Mouse (Mus musculus): Measurements from ENCODE around the gene Gm45521.
A peak's percentile ranks its signal among the peaks of the same experiment; 100 is the strongest.
"Not testable (repeated sequence)": the region's sequence is repeated elsewhere in the genome, so short reads cannot be mapped to it uniquely, and the experiment has no call there.

Gm45521 gene

DNA sequence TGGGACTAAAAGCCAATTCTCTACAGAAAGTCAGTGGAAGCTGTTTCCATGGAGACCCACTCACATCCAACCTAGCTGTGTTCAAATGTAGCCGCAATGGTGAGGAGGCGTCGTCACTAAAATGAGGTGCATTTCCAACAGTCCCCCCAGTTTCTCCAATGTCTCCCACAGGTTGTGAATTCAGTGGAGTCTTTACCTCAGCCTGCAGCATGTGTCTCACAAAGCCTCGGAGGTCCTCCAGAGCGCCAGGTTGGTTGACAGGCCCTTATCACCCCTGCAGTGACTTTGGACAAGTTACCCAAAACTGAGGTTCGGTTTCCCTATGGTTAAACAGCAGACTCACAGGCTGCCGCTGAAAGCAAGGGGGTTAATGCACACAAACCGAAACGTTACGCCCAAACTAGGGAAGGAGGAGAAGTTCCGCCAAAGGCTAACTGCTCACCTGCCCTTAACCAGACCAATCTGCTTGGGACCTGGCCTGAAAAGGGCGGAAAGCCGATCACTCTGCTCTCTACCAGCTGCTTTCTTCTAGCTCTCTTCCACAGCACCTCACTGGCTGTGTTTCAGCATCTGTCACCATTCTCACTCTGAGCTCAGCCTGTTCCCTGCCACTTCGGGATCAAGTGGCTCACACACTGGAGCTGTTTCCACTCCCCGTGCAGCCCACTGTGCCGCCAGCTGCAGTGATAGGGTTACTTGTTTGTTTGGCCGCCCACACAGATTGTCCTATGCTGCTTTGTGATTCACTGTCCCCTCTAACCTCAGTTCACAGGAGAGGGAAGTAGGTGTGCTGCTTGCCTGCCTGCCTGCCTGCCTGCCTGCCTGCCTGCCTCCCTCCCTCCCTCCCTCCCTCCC lies 44.0 kb downstream of the Gm45521 start:
- no peak for DNase-seq

DNA sequence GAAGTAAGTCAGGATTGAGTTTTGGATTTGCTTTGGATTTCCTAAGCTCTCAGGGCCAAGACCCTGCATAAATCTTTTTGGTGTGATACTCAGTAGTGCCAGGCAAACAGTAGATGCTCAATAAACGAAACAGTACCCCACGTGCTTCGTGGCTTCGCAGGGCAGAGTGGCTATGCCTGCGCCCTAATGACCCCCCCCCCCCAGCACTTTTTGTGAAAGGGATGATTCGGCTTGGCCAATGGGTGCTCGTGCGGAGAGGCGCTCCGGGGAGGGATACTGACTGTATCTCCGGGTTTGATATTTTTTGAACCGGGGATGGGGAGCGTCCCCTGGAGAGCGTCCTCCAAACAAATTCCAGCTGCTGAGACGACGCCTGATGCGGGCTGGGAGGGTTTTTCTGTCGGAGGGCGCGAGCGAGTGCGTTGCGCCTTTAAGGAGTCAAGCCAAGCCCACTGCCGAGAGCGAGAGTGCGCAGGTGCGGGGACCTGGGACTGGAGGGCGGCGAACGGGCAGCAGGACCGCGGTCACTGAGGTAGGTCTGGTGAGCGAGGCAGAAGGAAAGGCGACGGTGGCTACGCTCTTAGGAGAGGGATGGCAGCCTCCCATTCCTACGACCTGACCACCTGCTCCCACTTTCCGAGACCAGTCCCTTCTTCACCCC lies 45.5 kb downstream of the Gm45521 start, which contains the start of gene Abhd6:
Gene Abhd6 (plus strand): TSS at position 471 of the 661 bp plus-strand sequence.
- DNase-seq: peak; percentile 86

DNA sequence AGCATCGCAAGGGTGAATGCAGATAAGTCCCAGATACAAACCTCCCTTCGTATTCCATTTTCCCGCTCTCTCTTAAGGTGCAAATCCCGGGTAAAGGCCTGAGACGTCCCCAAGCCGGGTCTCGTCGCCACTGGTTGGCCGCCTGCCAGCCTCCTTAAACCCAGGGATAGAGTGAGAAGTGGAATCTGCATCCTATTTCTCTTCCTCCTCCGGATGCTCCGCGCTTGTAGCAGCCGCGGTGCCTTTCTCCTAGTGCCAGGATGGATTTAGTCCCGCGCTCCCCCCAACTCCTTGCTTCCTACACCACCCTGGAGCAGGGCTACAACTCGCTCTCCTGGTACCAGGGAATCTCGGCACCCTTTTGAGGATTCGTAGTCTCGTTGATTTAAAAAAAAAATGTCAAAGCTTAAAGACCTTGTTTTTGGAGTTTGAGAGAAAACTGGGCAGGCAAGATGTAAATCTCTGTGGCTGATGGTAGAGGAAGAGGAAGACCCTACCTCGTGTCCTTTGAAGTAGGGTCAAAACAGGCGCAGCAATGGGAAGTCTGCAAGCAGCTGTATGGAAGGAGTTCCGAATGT lies 46.1 kb downstream of the Gm45521 start:
- DNase-seq: peak; percentile 55

DNA sequence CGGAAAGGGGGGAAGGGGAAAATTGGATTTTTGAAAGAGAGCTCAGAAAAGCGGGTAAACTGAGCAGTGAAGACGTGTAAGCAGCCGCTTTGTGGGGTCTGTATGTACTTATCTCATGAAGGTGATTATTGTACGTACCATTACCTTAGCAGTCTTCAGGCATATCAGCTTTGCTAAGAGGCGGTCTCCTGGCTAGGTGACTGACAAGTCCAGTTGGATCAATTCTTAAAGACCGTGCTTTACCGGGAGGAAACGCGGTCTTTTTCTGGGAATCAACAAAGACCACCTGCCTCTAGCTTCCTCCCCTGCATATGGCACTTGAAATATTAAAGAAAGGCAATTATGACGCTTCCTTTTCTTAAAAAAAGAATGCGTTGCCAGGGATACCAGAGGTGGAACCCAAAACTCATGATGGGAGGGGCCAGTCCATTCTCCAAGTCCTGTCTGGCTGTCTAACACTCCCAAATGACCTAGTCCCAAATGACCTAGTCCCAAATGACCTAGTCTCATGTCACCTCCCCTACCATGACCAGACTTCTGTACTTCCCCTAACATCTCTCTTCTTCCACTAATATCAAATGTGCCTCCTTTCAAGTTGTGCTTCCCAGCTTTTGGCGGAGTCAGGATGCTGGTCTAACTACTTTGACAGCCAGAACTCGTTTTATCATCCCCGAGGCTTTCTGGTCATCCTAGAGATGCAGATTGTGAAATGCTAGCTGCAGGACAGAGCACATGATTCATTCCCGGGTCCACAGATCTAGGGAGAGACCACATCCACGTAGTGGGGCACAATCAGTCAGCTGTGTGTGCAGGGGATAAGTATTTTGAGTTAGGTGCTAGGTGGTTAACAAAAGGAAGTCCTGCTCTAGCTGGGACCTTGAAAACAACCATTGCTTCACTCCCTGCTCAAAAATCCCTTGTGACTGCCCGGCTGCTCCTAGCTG lies 46.9 kb downstream of the Gm45521 start:
- no peak for DNase-seq

DNA sequence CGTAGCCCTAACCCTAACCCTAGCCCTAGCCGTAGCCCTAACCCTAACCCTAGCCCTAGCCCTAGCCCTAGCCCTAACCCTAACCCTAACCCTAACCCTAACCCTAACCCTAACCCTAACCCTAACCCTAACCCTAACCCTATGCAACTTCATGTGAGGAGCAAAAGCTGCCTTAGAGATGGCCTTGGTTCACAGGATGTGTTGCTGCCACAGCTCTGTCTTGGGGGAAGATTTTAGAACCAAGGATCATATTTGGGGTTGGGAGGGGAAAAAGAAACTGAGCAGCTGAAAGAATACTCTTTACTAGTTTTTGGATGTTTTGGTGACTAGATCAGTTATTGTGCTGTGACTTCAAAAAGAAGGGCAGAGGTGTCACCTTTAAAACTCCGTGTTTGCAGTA lies 49.0 kb downstream of the Gm45521 start:
- not testable (repeated sequence) for DNase-seq

DNA sequence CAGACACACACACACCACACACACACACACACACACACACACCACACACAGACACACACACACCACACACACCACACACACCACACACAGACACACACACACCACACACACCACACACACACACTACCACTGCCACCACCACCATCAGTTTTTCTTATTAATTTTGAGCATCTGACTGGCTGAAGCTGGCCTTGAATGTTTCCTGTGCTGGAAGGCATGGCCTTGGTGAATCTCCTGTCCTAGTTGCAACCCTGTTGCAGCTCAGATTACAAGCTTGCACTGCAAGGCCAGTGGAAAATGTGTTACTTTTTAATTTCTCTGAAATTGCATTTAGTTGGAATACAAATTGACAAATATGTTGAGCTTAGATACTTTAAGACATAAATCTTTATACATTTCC lies 50.0 kb downstream of the Gm45521 start:
- DNase-seq: no peak

DNA sequence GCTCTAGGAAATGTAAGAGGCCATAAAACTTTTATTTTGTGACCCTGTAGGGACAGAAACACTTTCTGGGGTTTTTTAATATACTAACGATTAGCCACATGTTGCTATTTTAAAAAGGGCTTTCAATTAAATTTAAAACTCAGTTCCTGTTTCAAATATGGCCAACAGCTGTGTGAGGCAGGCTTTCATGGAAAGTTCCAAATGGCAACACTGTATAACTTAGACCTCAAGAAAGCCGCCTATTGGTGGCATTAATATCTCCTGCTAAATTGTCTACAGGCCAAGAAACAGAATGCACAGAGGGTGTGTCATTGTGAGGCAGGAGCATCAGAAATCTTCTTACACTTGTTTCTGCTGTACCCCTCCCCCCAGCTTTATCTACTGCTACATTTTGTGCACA lies 50.4 kb downstream of the Gm45521 start:
- no peak for DNase-seq

DNA sequence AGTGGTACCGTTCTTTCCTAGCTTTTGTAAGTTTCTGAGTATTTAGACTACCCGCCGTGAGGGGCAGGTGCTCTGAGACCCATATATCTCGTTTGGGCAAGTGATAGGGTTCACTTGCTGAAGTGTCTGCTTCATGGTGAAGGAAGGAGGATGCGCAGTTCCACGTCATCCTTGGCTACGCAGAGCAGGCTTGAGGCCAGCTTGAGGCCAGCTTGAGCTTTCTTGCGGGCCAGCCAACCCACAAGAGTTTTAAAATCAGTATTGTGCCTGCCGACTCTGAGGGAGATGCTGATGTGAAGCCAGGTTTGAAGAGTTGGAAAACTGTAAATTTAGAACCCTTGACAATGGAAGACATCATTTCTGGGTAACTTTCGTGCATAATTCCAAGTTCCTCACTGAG lies 50.8 kb downstream of the Gm45521 start:
- DNase-seq: no peak
